Comparison of ENCODE assay signal across 7 mouse cellular contexts in genomic region chr7:70624727-70625642, GRCm38 (mm10).
A peak's percentile ranks its signal among the peaks of the same experiment; 100 is the strongest.
DNase-seq lines count a peak whose midpoint lies in the region; ATAC-seq and TF ChIP-seq lines count a peak whose summit lies in the region.

No protein-coding gene starts in this region.

- H3K4me3 ChIP-seq in embryonic facial prominence, embryonic 14.5 days (ENCODE audit: low read depth, low read length), result peak overlapping the region; percentile 21
- H3K4me3 ChIP-seq in heart, embryonic 16.5 days (ENCODE audit: low read length), result peak overlapping the region; percentile 46
- H3K4me3 ChIP-seq in small intestine, adult 2 months (ENCODE audit: low read depth, low read length), result peak overlapping the region; percentile 48

- 0 out of 2 replicates have a peak, but pooled peaks cover 3% of the 10 kb centered on the region for H3K27me3 ChIP-seq in embryonic facial prominence, embryonic 14.5 days (replicated peaks; ENCODE audit: control insufficient read depth, insufficient read depth, low read length)
- H3K27me3 ChIP-seq in heart, embryonic 16.5 days (ENCODE audit: control insufficient read depth, insufficient read depth, low read length), result peaks cover 4% of the 10 kb centered on the region
- no peaks in the 10 kb centered on the region for H3K27me3 ChIP-seq in small intestine, adult 2 months (ENCODE audit: control insufficient read depth, insufficient read depth, low read length)

- peak overlapping the region; percentile 11; the same call in 1 of the 2 replicates for H3K27ac ChIP-seq in embryonic facial prominence, embryonic 14.5 days (replicated peaks; ENCODE audit: low read depth, low read length)
- H3K27ac ChIP-seq in heart, embryonic 16.5 days (ENCODE audit: low read length), result peak overlapping the region; percentile 78
- peak overlapping the region; percentile 73 for H3K27ac ChIP-seq in small intestine, adult 2 months (ENCODE audit: insufficient read depth, low read depth, low read length)

- H3K36me3 ChIP-seq in embryonic facial prominence, embryonic 14.5 days (ENCODE audit: control insufficient read depth, insufficient read depth, low read length), result no peaks in the 10 kb centered on the region
- no peaks in the 10 kb centered on the region for H3K36me3 ChIP-seq in heart, embryonic 16.5 days (ENCODE audit: control insufficient read depth, insufficient read depth)
- no peaks in the 10 kb centered on the region for H3K36me3 ChIP-seq in small intestine, adult 2 months (ENCODE audit: control insufficient read depth, insufficient read depth, low read length)

- 1% methylated on average over 30 of the region's 30 CpGs for WGBS in embryonic facial prominence, embryonic 14.5 days
- under 1% methylated on average over 30 of the region's 30 CpGs for WGBS in heart, embryonic 16.5 days
- 2% methylated on average over 30 of the region's 30 CpGs for WGBS in small intestine, adult 2 months

- ATAC-seq in cerebellum, adult (ENCODE audit: insufficient number of reproducible peaks, low FRiP score, low TSS enrichment), result 0 out of 2 replicates have a peak, but pooled peaks have one; percentile 33
- peak; percentile 70 for ATAC-seq in embryonic facial prominence, embryonic 14.5 days (ENCODE audit: low read depth)
- peak; percentile 87 for ATAC-seq in heart, embryonic 16.5 days (replicated peaks; ENCODE audit: extremely low read depth, insufficient read depth, low FRiP score)

- peak overlapping the region; percentile 49 for H3K4me2 ChIP-seq in embryonic facial prominence, embryonic 14.5 days (ENCODE audit: low read depth, low read length)
- H3K4me2 ChIP-seq in heart, embryonic 16.5 days (ENCODE audit: low read depth, low read length), result peak overlapping the region; percentile 76

- TF ChIP-seq CTCF in small intestine, adult 2 months (IDR thresholded peaks at IDR 0.05; ENCODE audit: extremely low read depth, insufficient read length, insufficient replicate concordance, low read depth, low read length), result no peak

- no peak for TF ChIP-seq POLR2A in small intestine, adult 2 months (IDR thresholded peaks at IDR 0.05; ENCODE audit: low read depth, low read length)

- H3K9ac ChIP-seq in embryonic facial prominence, embryonic 14.5 days (ENCODE audit: low read depth, low read length), result peak overlapping the region; percentile 9; the same call in 1 of the 2 replicates
- H3K9ac ChIP-seq in heart, embryonic 16.5 days (ENCODE audit: low read length), result peak overlapping the region; percentile 58

- H3K9me3 ChIP-seq in embryonic facial prominence, embryonic 14.5 days (ENCODE audit: control insufficient read depth, low read length), result no peaks in the 10 kb centered on the region
- no peaks in the 10 kb centered on the region for H3K9me3 ChIP-seq in heart, embryonic 16.5 days (replicated peaks; ENCODE audit: control insufficient read depth, low read length)

- H3K4me1 ChIP-seq in embryonic facial prominence, embryonic 14.5 days (ENCODE audit: control insufficient read depth, insufficient read depth, low read length), result peaks cover 26% of the 10 kb centered on the region
- H3K4me1 ChIP-seq in heart, embryonic 16.5 days (ENCODE audit: control insufficient read depth, insufficient read depth, low read length), result peaks cover 23% of the 10 kb centered on the region
- peaks cover 6% of the 10 kb centered on the region for H3K4me1 ChIP-seq in small intestine, adult 2 months (ENCODE audit: control insufficient read depth, insufficient read depth, insufficient read length, low read length)

- peak; percentile 79 for DNase-seq in embryonic facial prominence, embryonic 14.5 days (ENCODE audit: low spot score)
- peak; percentile 85 for DNase-seq in kidney, postnatal 14 days
- peak; percentile 54 for DNase-seq in lung, postnatal 36 days
- no peak for DNase-seq in layer of hippocampus, adult 9-10 months (ENCODE audit: low spot score)

Comparison
In these comparisons a context has a peak if more than half of its experiments do, and no peak if none do; other contexts are left out.
1. ATAC-seq: peak in every context shown above with its lines; median percentile 87 in heart, embryonic 16.5 days; 70 in embryonic facial prominence, embryonic 14.5 days; 33 in cerebellum, adult.
2. H3K27ac ChIP-seq: peak in every context shown above with its lines; median percentile 78 in heart, embryonic 16.5 days; 73 in small intestine, adult 2 months; 11 in embryonic facial prominence, embryonic 14.5 days.